Mouse (Mus musculus) lung, adult 2 months (tissue): ENCODE results near the gene Apbb2.

ENCODE experiments used
- CTCF ChIP-seq: fragments of 200-500 bp; IDR thresholded peaks from 2 replicates; pipeline ENCODE4 v1.5.1; 2011; ENCODE audit warnings: mild to moderate bottlenecking, low read length, control low read depth; ENCODE audit not compliant: insufficient read depth
- POLR2A ChIP-seq: fragments of 200-500 bp; IDR thresholded peaks from 2 replicates; pipeline ENCODE4 v1.6.1; 2011; ENCODE audit warnings: low read depth, mild to moderate bottlenecking, control low read depth, low read length, borderline replicate concordance; ENCODE audit errors: extremely low read depth

- TF ChIP-seq CTCF (no peak), POLR2A (no peak)
Observed at GRCm38 (mm10) chr5:66398530-66399263, 219.9 kb downstream of the Apbb2 start.
